Mouse (Mus musculus): ENCODE measurements at regions not wholly inside any gene's neighbourhood (a gene's known extent, or its start where the extent isn't known, plus 50 kb on each side); places are given as distances from the start of the nearest gene placed in this dataset.

DNA sequence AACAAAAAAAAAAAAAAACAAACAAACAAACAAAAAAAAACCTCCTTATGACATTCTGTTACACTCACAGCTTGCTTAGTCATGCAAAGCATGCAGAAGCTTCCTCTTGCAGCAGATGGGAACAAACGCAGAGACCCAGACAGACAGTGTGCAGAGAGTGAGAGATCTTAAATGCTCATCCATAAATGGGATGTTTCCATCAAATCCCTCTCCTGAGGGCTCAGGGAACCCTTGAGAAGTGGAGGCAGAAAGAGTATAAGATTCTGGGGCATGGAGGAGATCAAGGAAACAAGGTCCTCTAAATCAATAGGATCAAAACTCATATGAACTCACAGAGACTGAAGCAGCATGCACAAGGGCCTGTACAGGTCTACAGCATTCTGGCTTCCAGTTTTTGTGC is 52.5 kb downstream of the Adm start:
- no peak for DNase-seq (ENCODE audit: low spot score in 2 of 2)

- no peak for DNase-seq (ENCODE audit: low spot score in 2 of 2)
Measured at GRCm38 (mm10) chr7:110682911-110683310, 55.5 kb downstream of the Adm start.

DNA sequence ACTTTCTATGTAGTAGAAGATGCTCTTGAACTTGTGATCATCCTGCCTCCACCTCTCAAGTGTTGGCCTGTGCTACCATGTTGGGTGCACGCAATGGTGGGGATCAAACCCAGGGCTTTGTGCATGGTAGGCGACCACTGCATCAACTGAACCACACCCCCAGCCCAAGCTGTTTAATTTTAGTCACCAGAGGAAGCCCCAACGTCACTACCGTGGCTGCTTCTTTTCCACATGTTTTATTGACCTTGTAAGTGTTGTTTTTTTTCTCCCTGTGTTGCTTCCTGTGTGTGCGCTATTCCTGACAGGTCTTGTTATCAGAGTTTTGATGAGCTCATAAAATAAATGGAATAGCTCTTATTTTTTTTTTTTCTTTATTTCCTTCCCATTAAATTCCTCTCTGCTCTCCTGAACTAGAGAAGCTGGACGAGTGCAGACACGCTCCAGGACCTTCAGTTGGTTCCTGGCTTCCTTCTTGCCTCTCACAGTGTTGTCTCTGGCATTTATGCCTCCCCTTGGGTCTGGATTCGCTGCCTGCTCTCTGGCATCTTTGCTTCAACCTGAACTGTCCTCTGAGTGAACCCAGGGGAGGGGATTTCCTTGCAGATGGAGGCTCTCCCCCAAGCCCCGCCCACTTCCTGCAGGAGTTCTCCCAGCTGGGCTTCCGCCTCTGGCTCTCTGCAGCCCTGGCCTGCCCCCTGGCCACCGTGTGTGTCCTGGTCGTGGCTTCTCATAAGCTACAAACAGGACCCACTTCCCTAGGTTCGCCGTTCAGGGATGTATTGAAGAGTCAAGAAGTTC is 61.6 kb downstream of the Adm start:
- no peak for DNase-seq (ENCODE audit: low spot score in 2 of 2)

GRCm38 (mm10) chr7:110690241-110690640 is 62.8 kb downstream of the Adm start:
- DNase-seq (ENCODE audit: low spot score in 2 of 2), result no peak

DNA sequence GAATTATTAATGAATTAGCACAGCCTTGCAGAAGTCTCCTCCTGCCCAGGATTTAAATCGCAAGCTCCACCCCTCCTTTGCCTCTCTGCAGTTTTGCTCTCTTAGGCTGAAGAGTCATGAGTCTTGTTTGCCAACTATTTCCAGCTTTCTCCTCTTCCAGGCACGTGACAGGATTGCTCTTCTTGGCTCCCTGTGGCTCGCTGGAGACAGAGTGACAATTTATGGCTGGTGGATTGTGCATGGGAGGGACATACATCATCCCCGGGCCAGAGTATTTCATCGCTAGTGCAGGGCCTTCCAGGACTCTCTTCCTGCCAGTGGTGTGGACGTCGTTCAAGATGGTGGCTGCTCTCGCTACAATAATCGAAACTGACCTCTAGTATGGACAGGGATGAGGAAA is 63.4 kb downstream of the Adm start:
- no peak for DNase-seq (ENCODE audit: low spot score in 2 of 2)

DNA sequence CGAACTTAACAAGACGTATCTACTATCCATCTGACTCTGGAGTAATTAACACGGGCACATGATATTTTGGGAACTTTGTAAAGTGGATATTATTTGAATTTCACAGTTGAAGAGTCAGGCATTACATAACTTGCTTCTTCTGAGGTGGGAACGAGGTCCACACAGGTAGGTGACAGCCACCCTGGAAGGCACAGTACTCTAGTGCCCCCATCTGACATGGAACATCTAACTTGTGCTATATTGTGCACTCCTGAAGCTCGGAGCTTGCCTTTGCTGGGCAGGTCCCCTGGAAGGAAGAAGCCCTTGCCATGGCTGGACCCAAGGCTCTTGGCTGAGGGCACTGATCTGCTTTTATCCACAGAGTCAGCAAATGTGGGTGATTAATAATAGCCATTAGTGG is 66.8 kb downstream of the Adm start:
- DNase-seq (ENCODE audit: low spot score in 2 of 2), result no peak

GRCm38 (mm10) chr7:110695729-110696128 is 68.3 kb downstream of the Adm start:
- no peak for DNase-seq (ENCODE audit: low spot score in 2 of 2)

- no peak for DNase-seq (ENCODE audit: low spot score in 2 of 2)
Measured at GRCm38 (mm10) chr7:110698211-110699153, 69.5 kb upstream of the Ampd3 start.

DNA sequence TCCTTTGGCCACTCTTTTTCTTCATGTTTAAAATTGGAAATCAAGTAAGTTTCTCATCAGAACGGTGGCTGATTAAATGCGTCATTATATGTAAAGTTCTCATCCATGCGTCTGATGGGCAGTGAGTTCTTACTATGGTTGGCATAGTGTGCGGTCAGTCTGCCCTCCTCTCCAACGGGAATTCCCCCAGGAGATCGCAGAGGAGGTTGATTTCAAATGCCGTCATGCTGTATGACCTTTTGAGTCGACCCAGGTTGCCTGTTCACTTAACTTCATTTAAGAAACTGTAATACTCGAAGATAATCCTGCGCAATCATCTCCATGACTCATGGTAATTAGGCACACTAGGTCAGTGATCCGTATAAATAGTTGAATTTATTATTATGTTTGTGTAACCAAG is 68.4 kb upstream of the Ampd3 start:
- DNase-seq (ENCODE audit: low spot score in 2 of 2), result no peak

GRCm38 (mm10) chr7:110701681-110702413 is 66.2 kb upstream of the Ampd3 start:
- no peak for DNase-seq (ENCODE audit: low spot score in 2 of 2)

GRCm38 (mm10) chr7:110702414-110702783 is 65.6 kb upstream of the Ampd3 start:
- DNase-seq (ENCODE audit: low spot score in 2 of 2), result no peak

GRCm38 (mm10) chr7:110705311-110706000 is 62.5 kb upstream of the Ampd3 start:
- no peak for DNase-seq (ENCODE audit: low spot score in 2 of 2)

- DNase-seq (ENCODE audit: low spot score in 2 of 2), result no peak
Measured at GRCm38 (mm10) chr7:110706001-110706695, 61.9 kb upstream of the Ampd3 start.

DNA sequence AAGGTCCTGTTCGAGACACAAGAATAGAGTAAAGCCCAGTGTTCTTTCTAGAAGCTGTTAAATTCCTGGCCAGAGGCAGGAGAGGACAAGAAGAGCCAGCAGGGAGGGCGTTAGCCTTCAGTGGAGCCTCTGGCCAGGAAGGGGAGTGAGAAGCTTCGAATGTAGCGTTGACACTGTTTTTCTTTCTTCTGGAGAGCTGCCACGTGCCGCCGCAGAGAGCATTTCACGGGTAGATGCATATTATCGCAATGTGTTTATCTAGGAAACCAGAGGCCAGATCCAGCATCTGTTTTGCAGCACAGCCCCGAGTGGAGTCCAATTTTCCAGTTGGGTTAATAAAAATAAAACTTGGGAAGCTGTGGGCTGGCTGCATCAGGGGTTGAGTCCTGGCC is 61.3 kb upstream of the Ampd3 start:
- no peak for DNase-seq (ENCODE audit: low spot score in 2 of 2)

GRCm38 (mm10) chr7:110708116-110708515 is 59.9 kb upstream of the Ampd3 start:
- no peak for DNase-seq (ENCODE audit: low spot score in 2 of 2)

DNA sequence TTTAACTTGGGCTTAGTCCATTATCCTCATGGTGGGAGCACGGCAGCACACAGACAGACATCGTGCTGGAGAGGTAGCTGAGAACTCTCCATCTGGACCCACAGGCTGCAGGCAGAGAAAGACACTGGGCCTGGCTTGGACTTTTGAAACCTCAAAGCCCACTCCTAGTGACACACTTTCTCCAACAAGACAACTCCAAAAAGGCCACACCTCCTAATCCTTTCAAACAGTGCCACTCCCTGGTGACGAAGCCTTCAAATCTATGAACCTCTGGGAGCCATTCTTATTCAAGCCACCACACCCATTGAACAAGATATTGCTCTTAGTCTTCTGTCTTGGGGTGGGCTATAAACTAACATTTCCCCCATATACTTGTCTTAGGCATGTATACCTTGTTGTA is 59.2 kb upstream of the Ampd3 start:
- DNase-seq (ENCODE audit: low spot score in 2 of 2), result no peak

DNA sequence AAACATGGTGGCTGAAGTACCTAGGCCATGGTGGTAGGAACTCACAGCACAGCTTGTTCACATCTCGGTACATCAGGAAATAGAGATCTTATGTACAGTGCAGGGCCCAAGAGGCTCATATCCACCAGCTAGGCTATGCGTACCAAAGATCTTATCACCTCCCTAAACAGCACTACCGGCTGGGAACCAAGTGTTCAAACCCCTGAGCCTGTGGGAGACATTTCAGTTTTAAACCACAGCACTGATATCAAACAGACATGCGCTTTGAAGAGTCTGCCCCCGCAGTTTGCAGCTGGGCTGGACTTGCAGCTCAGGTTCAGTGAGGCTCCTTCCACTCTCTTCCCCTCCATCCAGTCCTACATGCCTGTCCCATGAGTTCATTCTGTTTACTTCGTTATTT is 58.4 kb upstream of the Ampd3 start:
- DNase-seq (ENCODE audit: low spot score in 2 of 2), result no peak

- DNase-seq (ENCODE audit: low spot score in 2 of 2), result no peak
Measured at GRCm38 (mm10) chr7:110710256-110710962, 57.6 kb upstream of the Ampd3 start.

- DNase-seq (ENCODE audit: low spot score in 2 of 2), result no peak
Measured at GRCm38 (mm10) chr7:110713661-110714060, 54.3 kb upstream of the Ampd3 start.

DNA sequence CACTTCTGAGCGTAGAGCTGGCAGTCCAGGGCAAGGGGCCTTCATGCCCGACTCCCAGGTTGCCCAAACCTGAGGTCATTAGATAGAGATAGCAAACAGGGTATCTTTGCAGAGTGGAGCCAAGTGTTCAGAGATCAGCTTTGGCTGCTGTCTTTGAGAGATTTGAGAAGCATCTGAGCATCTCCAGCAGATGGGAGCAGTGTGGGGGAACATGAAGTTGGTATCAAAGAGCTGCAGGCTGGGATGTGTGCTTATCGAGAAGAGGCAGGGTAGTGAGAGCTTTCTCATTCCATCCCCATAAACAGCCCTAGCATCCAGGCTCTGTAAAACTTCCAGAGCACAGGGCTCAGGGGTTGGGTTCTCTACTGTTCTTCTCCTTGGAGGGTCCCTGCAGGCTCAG is 52.9 kb upstream of the Ampd3 start:
- DNase-seq (ENCODE audit: low spot score in 2 of 2), result no peak
